Mouse (Mus musculus) CH12.LX (cell line): ENCODE results near the gene Zranb3. TPM values are rescaled to one million over a fixed set of nuclear protein-coding genes. Genes with fewer than 3 reads are reported as not detected.
"Not testable (repeated sequence)": the region's sequence is repeated elsewhere in the genome, so short reads cannot be mapped to it uniquely, and the experiment has no call there.

Experiments
- DNase-seq: peaks from one replicate; pipeline ENCODE4 v3.0.0-alpha.2; 2013; ENCODE audit errors: extremely low read depth
- H3K27ac ChIP-seq: 2 replicates; pipeline ENCODE4 v1.5.1; 2012; ENCODE audit warnings: low read depth, mild to moderate bottlenecking, control low read depth, moderate library complexity; ENCODE audit not compliant: insufficient read depth
- H3K27me3 ChIP-seq: replicated peaks from 2 replicates; pipeline ENCODE3; 2012; ENCODE audit warnings: inconsistent platforms
- H3K36me3 ChIP-seq, 2 experiments: replicated peaks in 1 of 2; 2 replicates each; pipeline versions ENCODE3 to v1.6.1; 2012; ENCODE audit warnings: inconsistent platforms in 1 of 2, low read length in 1 of 2, mild to moderate bottlenecking in 1 of 2, mixed read lengths in 1 of 2, moderate library complexity in 1 of 2; ENCODE audit not compliant: control insufficient read depth in 1 of 2, insufficient read depth in 1 of 2
- H3K4me1 ChIP-seq, 2 experiments: 2 replicates each; pipeline ENCODE4 v1.6.1; 2012; ENCODE audit warnings: inconsistent platforms in 1 of 2, moderate library complexity in 1 of 2; ENCODE audit not compliant: insufficient read depth in 2 of 2, control insufficient read depth in 1 of 2
- H3K4me2 ChIP-seq: 2 replicates; pipeline ENCODE4 v1.6.1; 2012; ENCODE audit warnings: low read depth, mild to moderate bottlenecking, control low read depth; ENCODE audit not compliant: poor library complexity, insufficient read depth, severe bottlenecking
- H3K4me3 ChIP-seq, 3 experiments: fragments of 150-350 bp in 1 of 3; sonication (generic) in 1 of 3; replicated peaks in 1 of 3; 2 replicates each; pipeline versions ENCODE3 to v1.5.1; 2011 to 2012; ENCODE audit warnings: low read depth in 2 of 3, low read length in 2 of 3, mild to moderate bottlenecking in 2 of 3, moderate library complexity in 2 of 3, control low read depth in 1 of 3, improper control_type of control experiment in 1 of 3, inconsistent platforms in 1 of 3, mixed read lengths in 1 of 3; ENCODE audit not compliant: poor library complexity in 1 of 3
- H3K79me2 ChIP-seq: replicated peaks from 2 replicates; pipeline ENCODE4 v1.6.1; 2012; ENCODE audit warnings: mild to moderate bottlenecking, moderate library complexity; ENCODE audit not compliant: control insufficient read depth, poor library complexity, insufficient read depth, severe bottlenecking; ENCODE audit errors: extremely low read depth
- H3K9ac ChIP-seq: 2 replicates; pipeline ENCODE4 v1.6.1; 2012; ENCODE audit warnings: low read depth, mild to moderate bottlenecking, control low read depth, moderate library complexity; ENCODE audit not compliant: insufficient read depth
- H3K9me3 ChIP-seq: replicated peaks from 2 replicates; pipeline ENCODE3; 2012; ENCODE audit warnings: low read length, inconsistent platforms, mixed read lengths
- BHLHE40 ChIP-seq: IDR thresholded peaks from 2 replicates; pipeline ENCODE4 v1.6.1; 2011; ENCODE audit warnings: mild to moderate bottlenecking, low read depth, low read length, improper control_type of control experiment
- CHD1 ChIP-seq: IDR thresholded peaks from 2 replicates; pipeline ENCODE4 v1.6.1; 2012; ENCODE audit warnings: low read depth, low read length, improper control_type of control experiment, inconsistent platforms
- CHD2 ChIP-seq: IDR thresholded peaks from 2 replicates; pipeline ENCODE4 v1.6.1; 2011; ENCODE audit warnings: low read length, improper control_type of control experiment
- CTCF ChIP-seq, 2 experiments: IDR thresholded peaks in 1 of 2; conservative IDR thresholded peaks in 1 of 2; 2 replicates each; pipeline ENCODE4 v1.5.1; 2011 to 2012; ENCODE audit warnings: low read depth in 2 of 2, low read length in 2 of 2, improper control_type of control experiment in 1 of 2, inconsistent platforms in 1 of 2, mild to moderate bottlenecking in 1 of 2, moderate library complexity in 1 of 2
- EP300 ChIP-seq: IDR thresholded peaks from 2 replicates; pipeline ENCODE4 v1.6.1; 2011; ENCODE audit warnings: low read length, improper control_type of control experiment
- JUN ChIP-seq: IDR thresholded peaks from 2 replicates; pipeline ENCODE4 v1.6.1; 2011; ENCODE audit warnings: low read depth, mild to moderate bottlenecking, low read length, improper control_type of control experiment, moderate library complexity; ENCODE audit not compliant: insufficient read depth
- JUND ChIP-seq: conservative IDR thresholded peaks from 2 replicates; pipeline ENCODE4 v1.6.1; 2011; ENCODE audit warnings: low read depth, low read length, improper control_type of control experiment
- MAFK ChIP-seq: IDR thresholded peaks from 2 replicates; pipeline ENCODE4 v1.6.1; 2011; ENCODE audit warnings: low read length, improper control_type of control experiment; ENCODE audit not compliant: insufficient replicate concordance
- MEF2A ChIP-seq: IDR thresholded peaks from 2 replicates; pipeline ENCODE4 v1.6.1; 2014; ENCODE audit warnings: low read depth, mild to moderate bottlenecking, inconsistent platforms, low read length, improper control_type of control experiment, borderline replicate concordance
- MXI1 ChIP-seq: IDR thresholded peaks from 2 replicates; pipeline ENCODE4 v1.6.1; 2011; ENCODE audit warnings: mild to moderate bottlenecking, low read depth, low read length, improper control_type of control experiment
- MYC ChIP-seq: IDR thresholded peaks from 2 replicates; pipeline ENCODE4 v1.6.1; 2011; ENCODE audit warnings: low read depth, mild to moderate bottlenecking, improper control_type of control experiment, low read length
- NRF1 ChIP-seq: IDR thresholded peaks from 2 replicates; pipeline ENCODE4 v1.6.1; 2014; ENCODE audit warnings: low read depth, mild to moderate bottlenecking, inconsistent platforms, low read length, improper control_type of control experiment, moderate library complexity
- PAX5 ChIP-seq: IDR thresholded peaks from 2 replicates; pipeline ENCODE4 v1.6.1; 2012; ENCODE audit warnings: low read length, inconsistent platforms, mixed read lengths
- POLR2AphosphoS2 ChIP-seq: IDR thresholded peaks from 2 replicates; pipeline ENCODE4 v1.6.1; 2011; ENCODE audit warnings: low read depth, low read length, improper control_type of control experiment
- RAD21 ChIP-seq: IDR thresholded peaks from 2 replicates; pipeline ENCODE4 v1.6.1; 2011; ENCODE audit warnings: low read depth, mild to moderate bottlenecking, low read length, improper control_type of control experiment, moderate library complexity
- RCOR1 ChIP-seq: conservative IDR thresholded peaks from 2 replicates; pipeline ENCODE4 v1.6.1; 2012; ENCODE audit warnings: low read depth, mild to moderate bottlenecking, inconsistent platforms, low read length, improper control_type of control experiment
- SIN3A ChIP-seq: IDR thresholded peaks from 2 replicates; pipeline ENCODE4 v1.6.1; 2012; ENCODE audit warnings: low read length, improper control_type of control experiment, inconsistent platforms
- SMC3 ChIP-seq: IDR thresholded peaks from 2 replicates; pipeline ENCODE4 v1.6.1; 2011; ENCODE audit warnings: low read depth, low read length, improper control_type of control experiment
- ZC3H11A ChIP-seq: IDR thresholded peaks from 2 replicates; pipeline ENCODE4 v1.6.1; 2012; ENCODE audit warnings: low read depth, mild to moderate bottlenecking, inconsistent platforms, low read length, improper control_type of control experiment
- dilution Hi-C: fragments of 300-500 bp; cut with MboI; formaldehyde crosslinking; loops from 2 replicates; pipeline ENCODE4 v1.14.3; 2020; ENCODE audit warnings: low sequenced_read_pairs; ENCODE audit not compliant: extremely low pct_unique_long_range_greater_than_20kb, extremely low pct_ligation_motif_present
- in situ Hi-C: fragments of 300-500 bp; cut with MboI; formaldehyde crosslinking; loops from 3 replicates; pipeline ENCODE4 v1.14.3; 2019; ENCODE audit warnings: low sequenced_read_pairs, low pct_ligation_motif_present, low pct_unique_long_range_greater_than_20kb, mixed read lengths
- polyA plus RNA-seq: library from polyadenylated mRNA; unstranded; fragments of >175 nt; gene quantifications from 2 replicates; pipeline ENCODE4 v1.2.1, GENCODE M21; 2012; ENCODE audit warnings: low read depth; ENCODE audit not compliant: insufficient read length
- total RNA-seq, 2 experiments: library from RNA; depleted of rRNA; stranded (reverse); fragments of 300-350 nt in 1 of 2; fragments of >200 nt in 1 of 2; gene quantifications; 2 replicates each; pipeline ENCODE4 v1.2.3; 2012 to 2014

Gene Zranb3
- total and polyA plus RNA-seq, 3 experiments: 9.9 to 13.6 (median 12.4) TPM

DNA sequence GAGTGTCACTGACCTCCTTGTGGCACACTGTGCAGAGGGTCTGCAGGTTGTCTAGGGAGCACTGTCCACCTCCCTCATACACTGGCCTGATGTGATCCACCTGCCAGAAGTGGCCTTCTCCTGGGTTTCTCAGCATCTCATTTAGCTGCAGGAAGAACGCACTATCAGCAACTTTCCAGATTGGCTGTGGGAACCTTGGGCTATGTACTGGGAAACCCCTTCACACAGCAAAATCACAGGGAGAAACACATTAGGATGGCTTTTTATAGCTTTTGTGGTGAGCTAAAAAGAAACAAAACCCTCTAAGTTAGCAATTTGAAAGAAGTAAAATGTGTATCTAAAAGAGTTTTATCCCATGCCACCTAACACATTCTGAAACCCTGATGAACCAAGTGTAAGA is 146.3 kb downstream of the Zranb3 start:
- H3K27me3 ChIP-seq: no peaks in the 10 kb centered on the region
- DNase-seq: no peak

DNA sequence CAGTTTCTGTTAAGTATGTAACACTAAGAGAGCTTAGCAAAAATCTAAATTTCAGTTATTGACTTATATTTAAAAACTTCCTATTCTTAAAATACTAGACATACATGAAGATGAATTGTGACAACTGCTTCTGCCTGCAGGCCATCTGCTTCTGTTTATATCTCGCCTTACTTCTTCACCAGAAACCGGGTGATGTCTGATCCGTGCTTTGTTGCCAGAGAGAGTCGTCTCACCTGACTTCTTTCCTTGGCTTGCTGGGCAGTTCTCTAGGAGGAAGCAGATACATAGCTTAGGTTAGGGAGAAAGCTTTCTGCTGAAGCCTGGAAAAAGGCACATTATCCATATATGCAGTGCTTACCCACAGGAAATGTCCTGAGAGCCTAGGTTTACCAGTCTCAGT is 148.0 kb downstream of the Zranb3 start:
- TF ChIP-seq ZC3H11A (no peak), MYC (no peak)
- H3K27ac ChIP-seq: no peak overlapping the region
- in situ Hi-C loops: no loop called here

More for the DNA sequence above, 146.3 kb downstream of the Zranb3 start:
- no peaks in the 10 kb centered on the region for H3K4me1 ChIP-seq
- H3K36me3 ChIP-seq: peaks cover 17 to 74% of the 10 kb centered on the region in 2 experiments
- in situ Hi-C loops: no loop called here
- no peaks in the 10 kb centered on the region for H3K79me2 ChIP-seq
- H3K9me3 ChIP-seq: no peaks in the 10 kb centered on the region
- dilution Hi-C loops: no loop called here
- TF ChIP-seq BHLHE40: no peak
- TF ChIP-seq MEF2A: no peak
- no peak for TF ChIP-seq SIN3A
- TF ChIP-seq PAX5: no peak
- TF ChIP-seq RAD21: no peak
- no peak for TF ChIP-seq POLR2AphosphoS2
- TF ChIP-seq RCOR1: no peak
- TF ChIP-seq JUN: no peak
- no peak for TF ChIP-seq ZC3H11A
- no peak for TF ChIP-seq CHD2
- TF ChIP-seq JUND: no peak
- no peak for TF ChIP-seq MXI1
- TF ChIP-seq NRF1: no peak
- no peak for TF ChIP-seq CTCF (conservative IDR thresholded peaks at IDR 0.05 in 1 of 2, IDR thresholded peaks at IDR 0.05 in 1 of 2; ENCODE audit: low read depth in 2 of 2, low read length in 2 of 2)
- TF ChIP-seq SMC3: no peak
- no peak for TF ChIP-seq MAFK
- TF ChIP-seq EP300: no peak
- TF ChIP-seq CHD1: no peak
- no peak overlapping the region for H3K9ac ChIP-seq
- H3K27ac ChIP-seq: no peak overlapping the region
- no peak overlapping the region for H3K4me2 ChIP-seq
- H3K4me3 ChIP-seq: no peak overlapping the region

GRCm38 (mm10) chr1:127954198-127954597 is 148.6 kb downstream of the Zranb3 start:
- H3K4me2 ChIP-seq, H3K27ac ChIP-seq, DNase-seq, H3K27me3 ChIP-seq, H3K4me1 ChIP-seq, H3K79me2 ChIP-seq, dilution Hi-C loops, H3K9me3 ChIP-seq, H3K9ac ChIP-seq, in situ Hi-C loops, H3K4me3 ChIP-seq: not testable (repeated sequence)
- H3K36me3 ChIP-seq: peaks cover 7 to 67% of the 10 kb centered on the region in 2 experiments

More for the DNA sequence above, 148.0 kb downstream of the Zranb3 start:
- Histone ChIP-seq H3K4me1 (no peaks in the 10 kb centered on the region), H3K4me3 (no peak overlapping the region), H3K9me3 (no peaks in the 10 kb centered on the region), H3K4me2 (no peak overlapping the region), H3K36me3 (peaks cover 13 to 72% of the 10 kb centered on the region in 2 experiments), H3K9ac (no peak overlapping the region), H3K79me2 (no peaks in the 10 kb centered on the region), H3K27me3 (no peaks in the 10 kb centered on the region)
- no peak for DNase-seq
- dilution Hi-C loops: no loop called here
